Mouse (Mus musculus) left cerebral cortex, adult 2 months (tissue): ENCODE measurements around the gene Ap4b1. TPM values are rescaled to one million over a fixed set of nuclear protein-coding genes. Genes with fewer than 3 reads are reported as not detected.
"Not testable (repeated sequence)": the region's sequence is repeated elsewhere in the genome, so short reads cannot be mapped to it uniquely, and the experiment has no call there.

Source experiments
- DNase-seq, 2 experiments: peaks; one replicate each; pipeline ENCODE4 v3.0.0; 2021 to 2022; ENCODE audit warnings: low spot score in 2 of 2, mixed read lengths in 1 of 2; ENCODE audit errors: extremely low spot score in 1 of 2
- H3K27ac ChIP-seq: fragments of 200-600 bp; 2 replicates; pipeline ENCODE4 v1.8.1; 2022
- H3K4me3 ChIP-seq: fragments of 200-600 bp; 2 replicates; pipeline ENCODE4 v1.8.1; 2022
- CTCF ChIP-seq: fragments of 200-600 bp; IDR thresholded peaks from 2 replicates; pipeline ENCODE4 v1.8.1; 2022; ENCODE audit warnings: antibody characterized with exemption, mild to moderate bottlenecking, moderate library complexity
- intact Hi-C: fragments of 180-260 bp; cut with DNase I; formaldehyde crosslinking; loops from one replicate; pipeline ENCODE4 v1.15.1; 2025
- total RNA-seq, 2 experiments: library from RNA; stranded (reverse); gene quantifications; 2 replicates each; pipeline ENCODE4 v1.2.3; 2021

Gene Ap4b1
- total RNA-seq, 2 experiments from 2014 or later = 14.8 to 15.8 TPM

- Histone ChIP-seq H3K4me3 (no peak overlapping the region), H3K27ac (no peak overlapping the region)
- TF ChIP-seq CTCF = no peak
- no peak for DNase-seq
- intact Hi-C loops = no loop called here
Measured at GRCm38 (mm10) chr3:103782844-103783609, 26.3 kb upstream of the Ap4b1 start.

GRCm38 (mm10) chr3:103787225-103787624, 22.1 kb upstream of the Ap4b1 start:
- TF ChIP-seq CTCF = no peak
- no peak for DNase-seq
- intact Hi-C loops = no loop called here
- Histone ChIP-seq H3K4me3 (no peak overlapping the region), H3K27ac (no peak overlapping the region)

DNA sequence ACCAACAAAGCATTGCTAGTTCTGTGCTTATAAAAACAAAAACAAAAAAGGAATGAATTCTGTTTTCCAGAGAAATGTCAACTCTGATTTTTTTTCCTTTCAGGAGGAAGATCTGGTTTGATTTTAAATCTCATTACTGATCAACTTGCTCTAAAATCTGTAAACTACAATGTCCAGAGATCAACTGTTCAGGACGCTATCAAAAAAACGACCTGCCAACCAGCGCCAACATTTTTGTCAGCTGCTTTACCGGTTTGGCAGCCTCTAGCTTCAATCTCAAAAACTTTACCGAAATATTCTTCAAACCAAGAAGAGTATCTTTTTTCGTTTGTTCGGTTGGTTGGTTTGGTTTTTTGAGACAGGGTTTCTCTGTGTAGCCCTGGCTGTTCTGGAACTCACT, 20.2 kb upstream of the Ap4b1 start:
- intact Hi-C loops = no loop called here

GRCm38 (mm10) chr3:103789891-103790345, 19.4 kb upstream of the Ap4b1 start:
- peak; percentile 20 to 21 for DNase-seq
- no peak for TF ChIP-seq CTCF

More for the DNA sequence above, 20.2 kb upstream of the Ap4b1 start:
- no peak overlapping the region for H3K4me3 ChIP-seq
- DNase-seq = no peak
- no peak for TF ChIP-seq CTCF
- H3K27ac ChIP-seq = no peak overlapping the region

GRCm38 (mm10) chr3:103790346-103791145, 18.8 kb upstream of the Ap4b1 start:
- peak in 1 of 2 experiments; percentile 38 for DNase-seq
- TF ChIP-seq CTCF = no peak; the same call in 1 of the 2 replicates
- Histone ChIP-seq H3K27ac (peak overlapping the region; percentile 99), H3K4me3 (peak overlapping the region; percentile 90)
- intact Hi-C loops = loop anchor here (1.0 to 2.0 kb wide), 2 partner anchors 19 to 124 kb away; partner anchors contain the start of genes Ap4b1, Dclre1b, Gm43064 and Rsbn1

More at GRCm38 (mm10) chr3:103789891-103790345, 19.4 kb upstream of the Ap4b1 start:
- Histone ChIP-seq H3K27ac (peak overlapping the region; percentile 99), H3K4me3 (peak overlapping the region; percentile 90)
- intact Hi-C loops = loop anchor here (2.0 kb wide), 1 partner anchor 125 kb away; the partner anchor contains the start of gene Rsbn1

GRCm38 (mm10) chr3:103791230-103792110, 17.9 kb upstream of the Ap4b1 start, which contains the start of gene Hipk1:
Gene Hipk1, minus strand, starts transcription at chr3:103791563.
- peak within 1 kb of the TSS; percentile 99 for H3K27ac ChIP-seq
- peak within 1 kb of the TSS; percentile 90 for H3K4me3 ChIP-seq
- no peak; the same call in 1 of the 2 replicates for TF ChIP-seq CTCF
- peak; percentile 94 to 95 for DNase-seq
- intact Hi-C loops = loop anchor here (1.0 to 2.0 kb wide), 2 partner anchors 18 to 123 kb away; partner anchors contain the start of genes Ap4b1, Dclre1b, Gm43064 and Rsbn1

DNA sequence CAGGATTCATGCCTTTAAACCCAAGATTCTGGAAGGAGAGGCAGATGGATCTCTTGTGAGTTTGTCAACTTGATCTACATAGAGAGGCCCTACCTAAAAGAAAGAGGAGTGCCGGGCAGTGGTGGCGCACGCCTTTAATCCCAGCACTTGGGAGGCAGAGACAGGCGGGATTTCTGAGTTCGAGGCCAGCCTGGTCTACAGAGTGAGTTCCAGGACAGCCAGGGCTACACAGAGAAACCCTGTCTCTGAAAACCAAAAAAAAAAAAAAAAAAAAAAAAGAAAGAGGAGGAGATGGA, 17.3 kb upstream of the Ap4b1 start:
- H3K4me3 ChIP-seq = peak overlapping the region; percentile 90
- intact Hi-C loops, DNase-seq: not testable (repeated sequence)
- peak overlapping the region; percentile 99 for H3K27ac ChIP-seq

DNA sequence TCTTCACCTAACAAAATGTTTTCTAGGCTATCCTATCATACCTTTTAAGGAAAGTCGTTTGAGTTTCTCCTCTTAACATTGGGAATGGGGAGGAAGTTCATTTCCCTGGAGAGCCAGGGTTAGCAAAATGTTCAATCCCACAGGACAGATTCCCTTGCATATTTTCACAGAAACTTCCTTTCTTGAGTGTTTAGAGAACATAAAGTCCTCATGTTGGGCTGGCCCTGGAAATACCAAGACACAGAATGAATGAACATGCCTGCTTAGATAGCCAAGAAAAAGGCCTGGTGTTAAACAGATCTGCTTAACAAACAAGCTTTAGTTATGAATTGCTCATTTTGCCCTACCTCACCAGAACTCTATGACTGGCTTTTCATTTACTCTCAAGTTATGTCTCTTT, 16.8 kb upstream of the Ap4b1 start:
- no peak overlapping the region for H3K4me3 ChIP-seq
- H3K27ac ChIP-seq = no peak overlapping the region
- TF ChIP-seq CTCF = no peak
- no peak for DNase-seq
- intact Hi-C loops = no loop called here

DNA sequence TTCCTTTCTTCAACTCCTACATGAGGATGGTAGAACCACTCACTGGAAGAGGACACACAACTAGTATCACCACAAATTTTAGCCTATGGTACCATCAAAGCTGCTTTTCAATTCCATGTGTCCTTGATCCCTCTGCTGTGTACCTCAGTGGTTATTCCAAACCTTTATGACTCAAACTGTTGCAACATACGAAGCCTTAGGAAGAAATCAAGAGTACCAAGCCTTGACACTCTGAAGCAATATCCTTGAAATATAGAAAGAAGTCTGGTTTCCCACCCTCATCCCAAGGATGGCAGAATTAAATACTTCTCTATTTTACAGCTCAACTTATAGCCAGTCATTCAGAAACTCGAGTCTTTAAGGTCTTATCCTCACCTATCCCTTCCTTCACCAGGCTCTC, 12.9 kb upstream of the Ap4b1 start:
- H3K27ac ChIP-seq = no peak overlapping the region
- no peak for TF ChIP-seq CTCF
- DNase-seq = no peak
- intact Hi-C loops = no loop called here
- H3K4me3 ChIP-seq = no peak overlapping the region

- TF ChIP-seq CTCF = no peak
- Histone ChIP-seq H3K27ac (no peak overlapping the region), H3K4me3 (no peak overlapping the region)
- intact Hi-C loops = no loop called here
- no peak for DNase-seq
Measured at GRCm38 (mm10) chr3:103799507-103799906, 9.8 kb upstream of the Ap4b1 start.
